Mouse (Mus musculus) bone marrow macrophage, adult 2 months (primary cell): Measurements from ENCODE around the gene Defb30. TPM values are rescaled to one million over a fixed set of nuclear protein-coding genes. Genes with fewer than 3 reads are reported as not detected.

Experiments
- H3K27ac ChIP-seq: 2 replicates; pipeline ENCODE4 v1.5.1; 2012; ENCODE audit warnings: low read depth, low read length; ENCODE audit not compliant: insufficient read depth
- H3K4me1 ChIP-seq: 2 replicates; pipeline ENCODE4 v1.6.1; 2012; ENCODE audit warnings: low read length; ENCODE audit not compliant: control insufficient read depth, insufficient read depth
- H3K4me3 ChIP-seq: 2 replicates; pipeline ENCODE4 v1.5.1; 2012; ENCODE audit warnings: mild to moderate bottlenecking, low read length, moderate library complexity; ENCODE audit not compliant: insufficient read depth
- CTCF ChIP-seq: IDR thresholded peaks from 2 replicates; pipeline ENCODE4 v1.5.1; 2012; ENCODE audit warnings: low read depth, mild to moderate bottlenecking, low read length, moderate library complexity
- POLR2A ChIP-seq: IDR thresholded peaks from 2 replicates; pipeline ENCODE4 v1.6.1; 2012; ENCODE audit warnings: mild to moderate bottlenecking, low read depth, low read length, borderline replicate concordance
- polyA plus RNA-seq: library from polyadenylated mRNA; stranded (reverse); fragments of >200 nt; gene quantifications from 2 replicates; pipeline ENCODE4 v1.2.4, GENCODE M21; 2012; ENCODE audit not compliant: missing spikeins, insufficient read depth, insufficient read length

The Defb30 gene
- polyA plus RNA-seq, 1 experiment = not detected

- Histone ChIP-seq H3K27ac (no peak overlapping the region), H3K4me1 (peaks cover 8% of the 10 kb centered on the region; the same call in 1 of the 2 replicates), H3K4me3 (no peak overlapping the region)
- TF ChIP-seq POLR2A (no peak), CTCF (no peak)
Measured at GRCm38 (mm10) chr14:63014667-63015066, 35.1 kb downstream of the Defb30 start.

DNA sequence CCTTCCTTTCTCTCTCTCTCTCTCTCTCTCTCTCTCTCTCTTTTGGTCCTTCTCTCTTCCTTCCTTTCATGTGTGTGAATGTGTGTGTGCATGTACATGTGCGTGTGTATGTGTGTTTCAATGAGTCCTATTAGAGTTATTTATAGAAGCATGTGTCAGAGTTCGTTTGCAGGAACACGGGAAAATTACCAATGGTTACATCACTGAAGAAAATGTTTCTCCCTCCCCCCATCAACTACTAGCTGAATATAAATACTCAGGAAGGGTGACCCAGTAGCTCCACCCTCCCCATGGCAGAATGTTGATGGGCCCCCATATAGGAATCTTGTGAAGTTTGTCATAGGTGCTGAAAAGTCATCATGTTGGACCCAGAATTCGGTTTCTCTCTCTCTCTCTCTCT, 36.7 kb downstream of the Defb30 start:
- TF ChIP-seq POLR2A = no peak
- no peak overlapping the region for H3K4me3 ChIP-seq
- no peak overlapping the region for H3K27ac ChIP-seq
- peaks cover 8% of the 10 kb centered on the region; the same call in 1 of the 2 replicates for H3K4me1 ChIP-seq

DNA sequence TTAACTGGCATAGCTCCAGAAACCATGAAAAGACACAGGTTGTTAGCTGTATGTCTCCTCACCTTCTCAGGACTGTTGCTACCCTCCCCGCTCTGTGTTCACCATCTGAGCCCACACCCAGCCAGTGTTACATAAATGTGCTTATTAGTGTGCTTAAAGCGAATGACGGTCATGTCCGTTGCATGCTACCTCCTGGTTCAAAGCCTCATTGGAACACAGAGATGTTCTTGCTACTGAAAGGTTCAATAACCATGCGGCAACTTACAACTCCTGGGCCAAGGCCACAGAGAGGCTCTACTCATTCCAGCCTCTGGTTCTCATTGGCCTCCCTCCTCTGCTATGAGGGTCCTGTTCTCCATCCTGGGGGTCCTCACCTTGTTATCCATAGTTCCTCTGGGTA, 38.3 kb downstream of the Defb30 start, which contains the start of gene Defb43:
Gene Defb43 (plus strand): TSS at position 301 of the 400 bp plus-strand sequence.
- Histone ChIP-seq H3K27ac (no peak within 1 kb of the TSS), H3K4me1 (peaks cover 8% of the 10 kb centered on the region; the same call in 1 of the 2 replicates), H3K4me3 (no peak within 1 kb of the TSS)
- no peak for TF ChIP-seq CTCF
- TF ChIP-seq POLR2A = no peak

DNA sequence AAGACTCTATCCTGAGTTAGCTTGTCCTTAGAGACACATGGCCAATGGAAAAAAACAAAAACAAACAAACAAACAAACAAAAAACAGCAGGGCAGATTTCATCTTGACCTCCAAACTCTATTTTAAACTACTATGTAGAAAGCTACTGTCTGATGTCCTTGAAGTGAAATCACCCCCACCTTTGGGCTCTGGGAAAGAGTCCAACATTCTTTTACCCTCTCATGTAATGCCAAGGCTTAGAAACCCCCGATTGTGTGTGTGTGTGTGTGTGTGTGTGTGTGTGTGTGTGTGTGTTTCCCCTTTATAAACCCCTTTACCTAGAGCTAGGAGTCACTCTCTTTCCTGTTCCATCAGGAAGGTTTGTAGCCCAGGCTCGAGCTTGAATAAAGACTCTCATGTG, 47.2 kb downstream of the Defb30 start:
- Histone ChIP-seq H3K27ac (no peak overlapping the region), H3K4me3 (no peak overlapping the region), H3K4me1 (no peaks in the 10 kb centered on the region)
- TF ChIP-seq POLR2A (no peak), CTCF (no peak)

DNA sequence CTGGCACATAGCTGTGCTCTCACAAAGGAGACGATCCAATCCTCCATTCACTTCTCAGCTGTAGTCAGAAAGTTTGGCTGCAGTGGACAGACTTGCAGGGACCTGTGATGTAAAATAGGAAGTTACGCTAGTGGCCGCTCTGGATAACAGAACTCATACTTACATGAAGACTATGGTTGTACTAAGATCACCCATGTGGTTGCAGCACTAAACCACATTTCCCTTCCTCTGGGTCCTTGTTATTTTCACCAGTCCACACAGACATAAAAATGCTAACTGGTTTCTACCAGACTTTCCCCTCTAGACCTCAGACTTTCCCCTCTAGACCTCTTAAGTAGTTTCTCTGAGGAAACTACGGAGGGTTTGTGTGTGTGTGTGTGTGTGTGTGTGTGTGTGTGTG, 50.8 kb downstream of the Defb30 start:
- Histone ChIP-seq H3K4me3 (no peak overlapping the region), H3K4me1 (no peaks in the 10 kb centered on the region), H3K27ac (no peak overlapping the region)
- TF ChIP-seq CTCF (no peak), POLR2A (no peak)

DNA sequence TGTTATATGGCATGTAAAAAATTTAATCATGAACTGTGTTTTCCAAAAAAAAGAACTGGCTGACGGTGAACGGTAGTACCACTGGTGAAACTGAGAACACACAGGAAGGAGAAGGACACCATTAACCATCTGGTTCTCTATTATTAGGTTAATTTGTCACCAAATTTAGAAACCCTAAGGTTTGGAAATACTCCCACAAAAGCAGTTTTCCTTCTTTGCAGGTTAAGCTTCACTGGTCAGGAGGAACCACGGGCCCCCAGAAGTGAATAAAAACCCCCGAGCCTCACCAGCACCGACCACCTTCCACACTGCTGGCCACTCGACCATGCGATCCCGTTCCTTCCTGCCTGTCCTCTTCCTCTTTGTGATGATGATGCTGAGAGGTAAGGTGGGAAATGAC, 52.0 kb downstream of the Defb30 start, which contains the start of gene Defb47:
Gene Defb47 (plus strand): TSS at position 301 of the 400 bp plus-strand sequence.
- no peak within 1 kb of the TSS for H3K27ac ChIP-seq
- H3K4me1 ChIP-seq = no peaks in the 10 kb centered on the region
- TF ChIP-seq POLR2A (no peak), CTCF (no peak)
- no peak within 1 kb of the TSS for H3K4me3 ChIP-seq

GRCm38 (mm10) chr14:62991849-62992510, 57.8 kb downstream of the Defb30 start:
- H3K4me3 ChIP-seq = no peak overlapping the region
- TF ChIP-seq CTCF (no peak), POLR2A (no peak)
- no peak overlapping the region for H3K27ac ChIP-seq
- H3K4me1 ChIP-seq = no peaks in the 10 kb centered on the region

DNA sequence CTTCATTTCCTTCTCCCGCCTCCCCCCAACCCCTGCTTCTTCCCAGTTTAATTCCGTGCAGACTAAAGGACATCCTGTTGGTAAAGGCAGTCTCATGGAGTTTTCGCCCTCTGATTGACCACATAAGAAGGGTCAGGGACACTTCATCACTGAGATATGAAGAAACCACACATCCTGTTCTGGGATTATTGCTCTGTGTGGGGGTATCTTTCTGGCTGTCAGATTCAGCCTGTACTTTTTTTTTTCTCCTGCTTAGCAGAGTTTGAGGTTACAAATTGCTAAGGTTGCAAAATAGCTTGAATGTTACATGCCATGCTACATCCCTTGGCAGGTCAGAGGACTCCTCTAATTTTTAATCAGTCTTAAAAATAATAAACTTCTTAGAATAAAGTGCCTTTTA, 58.5 kb downstream of the Defb30 start:
- no peaks in the 10 kb centered on the region for H3K4me1 ChIP-seq
- no peak overlapping the region for H3K27ac ChIP-seq
- TF ChIP-seq POLR2A (no peak), CTCF (no peak)
- no peak overlapping the region for H3K4me3 ChIP-seq

DNA sequence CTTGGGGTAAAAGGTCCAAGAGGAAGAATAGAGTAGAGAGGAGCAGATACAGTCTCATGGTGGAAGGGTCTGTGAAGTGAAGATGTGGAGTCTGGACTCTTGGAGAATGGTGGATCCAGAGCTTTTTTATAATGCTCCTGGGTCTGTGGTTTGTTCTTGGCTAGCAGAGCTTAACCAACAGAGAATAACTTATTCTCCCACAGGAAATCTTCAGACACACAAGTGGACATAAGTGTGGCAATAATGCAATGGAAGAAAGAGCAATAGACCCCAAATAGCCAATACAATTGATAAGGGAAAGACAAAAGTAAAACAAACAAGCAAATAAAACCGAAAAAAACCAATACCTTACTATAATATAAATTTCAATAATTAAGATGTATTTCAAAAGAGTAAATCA, 65.3 kb downstream of the Defb30 start, which contains the start of gene Defb48:
Gene Defb48 (minus strand): TSS at position 101 of the 400 bp plus-strand sequence.
- Histone ChIP-seq H3K27ac (no peak within 1 kb of the TSS), H3K4me3 (no peak within 1 kb of the TSS), H3K4me1 (peaks cover 3% of the 10 kb centered on the region)
- no peak for TF ChIP-seq POLR2A
- no peak for TF ChIP-seq CTCF

Other genes with a start within 250 kb of the Defb30 start
- gene Wdfy2, start 212.3 kb downstream of the Defb30 start, polyA plus RNA-seq = 80.6 and 83.5 TPM in 2 replicates
- gene Defb48, start 65.5 kb downstream of the Defb30 start, polyA plus RNA-seq = not detected in 2 replicates
- not detected in 2 replicates for gene Defb47, start 51.9 kb downstream of the Defb30 start, polyA plus RNA-seq
- gene Defb43, start 38.2 kb downstream of the Defb30 start, polyA plus RNA-seq = not detected in 2 replicates
- gene Defb42, start 3.0 kb downstream of the Defb30 start, polyA plus RNA-seq = 0.69 TPM in 1 of 2 replicates, not detected in the other